Mouse (Mus musculus) lung, adult 2 months (tissue): ENCODE data around the gene Zg16.

ENCODE experiments used
- CTCF ChIP-seq: fragments of 200-500 bp; IDR thresholded peaks from 2 replicates; pipeline ENCODE4 v1.5.1; 2011; ENCODE audit warnings: mild to moderate bottlenecking, low read length, control low read depth; ENCODE audit not compliant: insufficient read depth
- POLR2A ChIP-seq: fragments of 200-500 bp; IDR thresholded peaks from 2 replicates; pipeline ENCODE4 v1.6.1; 2011; ENCODE audit warnings: low read depth, mild to moderate bottlenecking, control low read depth, low read length, borderline replicate concordance; ENCODE audit errors: extremely low read depth

GRCm38 (mm10) chr7:127088083-127088482 lies 955 bp upstream of the Zg16 start:
- no peak for TF ChIP-seq CTCF
- TF ChIP-seq POLR2A: no peak
